Mouse (Mus musculus): Measurements from ENCODE around the gene Kcnh3. TPM values are rescaled to one million over a fixed set of nuclear protein-coding genes. Genes with fewer than 3 reads are reported as not detected.

Gene Kcnh3
- polyA plus RNA-seq (2014; fragmentation: Nextera tagmentation; extraction: Ambion mirVana), result 0.49 and 0.72 TPM in 2 replicates

GRCm38 (mm10) chr15:99224208-99224911 is at the start of gene Kcnh3:
Gene Kcnh3 (plus strand): TSS chr15:99224861.
- peak; percentile 70 for DNase-seq
- H3K9ac ChIP-seq (replicated peaks; ENCODE audit: low read length), result peak within 1 kb of the TSS; percentile 26
- H3K4me2 ChIP-seq (ENCODE audit: low read length), result peak within 1 kb of the TSS; percentile 55
- no peak; the same call in 1 of the 2 replicates for ATAC-seq (ENCODE audit: low FRiP score, low TSS enrichment)
- H3K4me1 ChIP-seq (ENCODE audit: control insufficient read depth, insufficient read depth, low read length), result peaks cover 13% of the 10 kb centered on the region; the same call in 1 of the 2 replicates
- peak within 1 kb of the TSS; percentile 37 for H3K4me3 ChIP-seq (replicated peaks; ENCODE audit: low read depth, low read length)
- no peak within 1 kb of the TSS for H3K27ac ChIP-seq (replicated peaks; ENCODE audit: low read depth, low read length)
- no peaks in the 10 kb centered on the region for H3K36me3 ChIP-seq (ENCODE audit: control insufficient read depth, insufficient read depth, low read length)
- no peaks in the 10 kb centered on the region for H3K9me3 ChIP-seq (ENCODE audit: control insufficient read depth, low read length)
- H3K27me3 ChIP-seq (ENCODE audit: control insufficient read depth, insufficient read depth, low read length), result peaks cover 83% of the 10 kb centered on the region
- WGBS, result under 1% methylated on average over 61 of the region's 66 CpGs

- H3K4me2 ChIP-seq (ENCODE audit: low read length), result no peak overlapping the region
- H3K36me3 ChIP-seq (ENCODE audit: control insufficient read depth, insufficient read depth, low read length), result peaks cover 45% of the 10 kb centered on the region
- no peak overlapping the region for H3K4me3 ChIP-seq (replicated peaks; ENCODE audit: low read depth, low read length)
- no peaks in the 10 kb centered on the region for H3K27me3 ChIP-seq (ENCODE audit: control insufficient read depth, insufficient read depth, low read length)
- no peak overlapping the region for H3K9ac ChIP-seq (replicated peaks; ENCODE audit: low read length)
- no peak for DNase-seq
- ATAC-seq (ENCODE audit: low FRiP score, low TSS enrichment), result no peak
- no peaks in the 10 kb centered on the region for H3K4me1 ChIP-seq (ENCODE audit: control insufficient read depth, insufficient read depth, low read length)
- no peak overlapping the region for H3K27ac ChIP-seq (replicated peaks; ENCODE audit: low read depth, low read length)
- WGBS, result 100% methylated on average over 1 of the region's 2 CpGs
- no peaks in the 10 kb centered on the region for H3K9me3 ChIP-seq (ENCODE audit: control insufficient read depth, low read length)
Observed at GRCm38 (mm10) chr15:99179639-99180038, 45.0 kb upstream of the Kcnh3 start.

- DNase-seq (no peak), ATAC-seq (ENCODE audit: low FRiP score, low TSS enrichment) (no peak)
- Histone ChIP-seq H3K4me3 (replicated peaks; ENCODE audit: low read depth, low read length) (no peak overlapping the region), H3K27ac (replicated peaks; ENCODE audit: low read depth, low read length) (no peak overlapping the region), H3K27me3 (ENCODE audit: control insufficient read depth, insufficient read depth, low read length) (no peaks in the 10 kb centered on the region), H3K4me2 (ENCODE audit: low read length) (no peak overlapping the region), H3K9ac (replicated peaks; ENCODE audit: low read length) (no peak overlapping the region), H3K9me3 (ENCODE audit: control insufficient read depth, low read length) (no peaks in the 10 kb centered on the region), H3K36me3 (ENCODE audit: control insufficient read depth, insufficient read depth, low read length) (peaks cover 59% of the 10 kb centered on the region), H3K4me1 (ENCODE audit: control insufficient read depth, insufficient read depth, low read length) (no peaks in the 10 kb centered on the region)
- 90% methylated on average over 9 of the region's 9 CpGs for WGBS
Observed at GRCm38 (mm10) chr15:99184217-99184914, 40.3 kb upstream of the Kcnh3 start.

GRCm38 (mm10) chr15:99194358-99194757 is 30.3 kb upstream of the Kcnh3 start:
- DNase-seq (no peak), ATAC-seq (ENCODE audit: low FRiP score, low TSS enrichment) (no peak)
- Histone ChIP-seq H3K9ac (replicated peaks; ENCODE audit: low read length) (no peak overlapping the region), H3K4me1 (ENCODE audit: control insufficient read depth, insufficient read depth, low read length) (no peaks in the 10 kb centered on the region), H3K9me3 (ENCODE audit: control insufficient read depth, low read length) (no peaks in the 10 kb centered on the region), H3K4me3 (replicated peaks; ENCODE audit: low read depth, low read length) (no peak overlapping the region), H3K27ac (replicated peaks; ENCODE audit: low read depth, low read length) (no peak overlapping the region), H3K4me2 (ENCODE audit: low read length) (no peak overlapping the region), H3K27me3 (ENCODE audit: control insufficient read depth, insufficient read depth, low read length) (no peaks in the 10 kb centered on the region), H3K36me3 (ENCODE audit: control insufficient read depth, insufficient read depth, low read length) (peaks cover 29% of the 10 kb centered on the region)
- 80% methylated on average over 10 of the region's 10 CpGs for WGBS

GRCm38 (mm10) chr15:99195043-99195442 is 29.6 kb upstream of the Kcnh3 start:
- peak; percentile 56 for DNase-seq
- Histone ChIP-seq H3K4me2 (ENCODE audit: low read length) (no peak overlapping the region), H3K9ac (replicated peaks; ENCODE audit: low read length) (no peak overlapping the region), H3K27me3 (ENCODE audit: control insufficient read depth, insufficient read depth, low read length) (no peaks in the 10 kb centered on the region), H3K4me3 (replicated peaks; ENCODE audit: low read depth, low read length) (no peak overlapping the region), H3K27ac (replicated peaks; ENCODE audit: low read depth, low read length) (no peak overlapping the region), H3K9me3 (ENCODE audit: control insufficient read depth, low read length) (no peaks in the 10 kb centered on the region), H3K36me3 (ENCODE audit: control insufficient read depth, insufficient read depth, low read length) (peaks cover 31% of the 10 kb centered on the region), H3K4me1 (ENCODE audit: control insufficient read depth, insufficient read depth, low read length) (no peaks in the 10 kb centered on the region)
- 55% methylated on average over 6 of the region's 6 CpGs for WGBS
- ATAC-seq (ENCODE audit: low FRiP score, low TSS enrichment), result no peak

- H3K27me3 ChIP-seq (ENCODE audit: control insufficient read depth, insufficient read depth, low read length), result no peaks in the 10 kb centered on the region
- H3K4me3 ChIP-seq (replicated peaks; ENCODE audit: low read depth, low read length), result no peak overlapping the region
- peaks cover 26% of the 10 kb centered on the region for H3K36me3 ChIP-seq (ENCODE audit: control insufficient read depth, insufficient read depth, low read length)
- no peak overlapping the region for H3K9ac ChIP-seq (replicated peaks; ENCODE audit: low read length)
- no peaks in the 10 kb centered on the region for H3K9me3 ChIP-seq (ENCODE audit: control insufficient read depth, low read length)
- H3K27ac ChIP-seq (replicated peaks; ENCODE audit: low read depth, low read length), result no peak overlapping the region
- peak; percentile 82 for DNase-seq
- H3K4me2 ChIP-seq (ENCODE audit: low read length), result no peak overlapping the region
- no peaks in the 10 kb centered on the region for H3K4me1 ChIP-seq (ENCODE audit: control insufficient read depth, insufficient read depth, low read length)
- no peak for ATAC-seq (ENCODE audit: low FRiP score, low TSS enrichment)
Observed at GRCm38 (mm10) chr15:99198761-99199160, 25.9 kb upstream of the Kcnh3 start.

- no peaks in the 10 kb centered on the region for H3K9me3 ChIP-seq (ENCODE audit: control insufficient read depth, low read length)
- no peaks in the 10 kb centered on the region for H3K4me1 ChIP-seq (ENCODE audit: control insufficient read depth, insufficient read depth, low read length)
- peaks cover 55% of the 10 kb centered on the region for H3K36me3 ChIP-seq (ENCODE audit: control insufficient read depth, insufficient read depth, low read length)
- H3K27me3 ChIP-seq (ENCODE audit: control insufficient read depth, insufficient read depth, low read length), result no peaks in the 10 kb centered on the region
- no peak overlapping the region for H3K27ac ChIP-seq (replicated peaks; ENCODE audit: low read depth, low read length)
- no peak overlapping the region for H3K4me2 ChIP-seq (ENCODE audit: low read length)
- WGBS, result 79% methylated on average over 8 of the region's 8 CpGs
- ATAC-seq (ENCODE audit: low FRiP score, low TSS enrichment), result no peak
- H3K9ac ChIP-seq (replicated peaks; ENCODE audit: low read length), result no peak overlapping the region
- DNase-seq, result no peak
- H3K4me3 ChIP-seq (replicated peaks; ENCODE audit: low read depth, low read length), result no peak overlapping the region
Observed at GRCm38 (mm10) chr15:99205959-99206358, 18.7 kb upstream of the Kcnh3 start.

- ATAC-seq (ENCODE audit: low FRiP score, low TSS enrichment) (no peak), DNase-seq (no peak)
- no peak overlapping the region for H3K4me3 ChIP-seq (replicated peaks; ENCODE audit: low read depth, low read length)
- no peaks in the 10 kb centered on the region for H3K9me3 ChIP-seq (ENCODE audit: control insufficient read depth, low read length)
- H3K36me3 ChIP-seq (ENCODE audit: control insufficient read depth, insufficient read depth, low read length), result peaks cover 58% of the 10 kb centered on the region
- no peak overlapping the region for H3K9ac ChIP-seq (replicated peaks; ENCODE audit: low read length)
- H3K4me2 ChIP-seq (ENCODE audit: low read length), result no peak overlapping the region
- no peak overlapping the region for H3K27ac ChIP-seq (replicated peaks; ENCODE audit: low read depth, low read length)
- WGBS, result 90% methylated on average over 10 of the region's 10 CpGs
- H3K4me1 ChIP-seq (ENCODE audit: control insufficient read depth, insufficient read depth, low read length), result no peaks in the 10 kb centered on the region
- H3K27me3 ChIP-seq (ENCODE audit: control insufficient read depth, insufficient read depth, low read length), result no peaks in the 10 kb centered on the region
Observed at GRCm38 (mm10) chr15:99213183-99213582, 11.5 kb upstream of the Kcnh3 start.

GRCm38 (mm10) chr15:99214941-99215340 is 9.7 kb upstream of the Kcnh3 start:
- H3K27me3 ChIP-seq (ENCODE audit: control insufficient read depth, insufficient read depth, low read length), result peaks cover 3% of the 10 kb centered on the region; the same call in 1 of the 2 replicates
- H3K9me3 ChIP-seq (ENCODE audit: control insufficient read depth, low read length), result no peaks in the 10 kb centered on the region
- peaks cover 43% of the 10 kb centered on the region for H3K36me3 ChIP-seq (ENCODE audit: control insufficient read depth, insufficient read depth, low read length)
- H3K27ac ChIP-seq (replicated peaks; ENCODE audit: low read depth, low read length), result no peak overlapping the region
- H3K4me1 ChIP-seq (ENCODE audit: control insufficient read depth, insufficient read depth, low read length), result no peaks in the 10 kb centered on the region
- H3K4me3 ChIP-seq (replicated peaks; ENCODE audit: low read depth, low read length), result no peak overlapping the region
- H3K9ac ChIP-seq (replicated peaks; ENCODE audit: low read length), result no peak overlapping the region
- ATAC-seq (ENCODE audit: low FRiP score, low TSS enrichment) (no peak), DNase-seq (peak; percentile 26)
- no peak overlapping the region for H3K4me2 ChIP-seq (ENCODE audit: low read length)
- 78% methylated on average over 2 of the region's 2 CpGs for WGBS
